Mouse (Mus musculus): ENCODE results near the gene Tbc1d2.

The Tbc1d2 gene

DNA sequence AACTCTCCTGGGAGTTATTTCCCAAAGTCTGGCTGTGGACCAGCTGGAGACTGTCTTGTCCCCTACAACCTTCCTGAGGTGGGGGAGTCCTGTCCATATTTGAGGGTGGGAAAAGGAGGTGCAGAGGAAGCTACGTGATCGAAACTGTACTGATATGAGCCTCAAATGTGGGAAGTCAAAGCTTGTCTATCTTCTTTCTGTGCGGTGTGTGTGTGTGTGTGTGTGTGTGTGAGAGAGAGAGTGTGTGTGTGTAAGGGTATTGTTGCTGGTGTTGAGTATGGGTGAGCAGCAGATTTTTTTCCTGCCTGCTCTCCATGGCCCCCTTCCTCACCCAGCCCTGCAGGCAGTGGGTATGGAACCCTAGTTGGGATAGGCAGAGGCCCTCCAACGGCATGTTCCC is 85.8 kb downstream of the Tbc1d2 start:
- TF ChIP-seq POU5F1 (IDR thresholded peaks at IDR 0.05; ENCODE audit: borderline replicate concordance, low read length) (no peak), CTCF (conservative IDR thresholded peaks at IDR 0.05; ENCODE audit: low read length) (no peak), NANOG (IDR thresholded peaks at IDR 0.05; ENCODE audit: borderline replicate concordance, low read length) (no peak)
- Histone ChIP-seq H3K4me3 (replicated peaks; ENCODE audit: low read length) (no peak overlapping the region), H3K4me1 (replicated peaks; ENCODE audit: low read depth, low read length) (peaks cover 15% of the 10 kb centered on the region), H3K27me3 (ENCODE audit: insufficient read depth, low read length) (no peaks in the 10 kb centered on the region), H3K36me3 (ENCODE audit: insufficient read depth, low read length) (no peaks in the 10 kb centered on the region), H3K9me3 (ENCODE audit: low read length) (no peaks in the 10 kb centered on the region)

GRCm38 (mm10) chr4:46563847-46564246 is 86.2 kb downstream of the Tbc1d2 start:
- Histone ChIP-seq H3K27me3 (ENCODE audit: insufficient read depth, low read length) (no peaks in the 10 kb centered on the region), H3K4me3 (replicated peaks; ENCODE audit: low read length) (no peak overlapping the region)

GRCm38 (mm10) chr4:46562841-46563240 is 87.2 kb downstream of the Tbc1d2 start:
- TF ChIP-seq NANOG (IDR thresholded peaks at IDR 0.05; ENCODE audit: borderline replicate concordance, low read length) (no peak), CTCF (conservative IDR thresholded peaks at IDR 0.05; ENCODE audit: low read length) (no peak), POU5F1 (IDR thresholded peaks at IDR 0.05; ENCODE audit: borderline replicate concordance, low read length) (no peak)
- H3K4me3 ChIP-seq (replicated peaks; ENCODE audit: low read length): 0 out of 2 replicates have a peak overlapping the region, but pooled peaks have one; percentile 17
- H3K27me3 ChIP-seq (ENCODE audit: insufficient read depth, low read length): no peaks in the 10 kb centered on the region
- H3K9me3 ChIP-seq (ENCODE audit: low read length): no peaks in the 10 kb centered on the region
- H3K36me3 ChIP-seq (ENCODE audit: insufficient read depth, low read length): no peaks in the 10 kb centered on the region
- peaks cover 8% of the 10 kb centered on the region for H3K4me1 ChIP-seq (replicated peaks; ENCODE audit: low read depth, low read length)

More at GRCm38 (mm10) chr4:46563847-46564246, 86.2 kb downstream of the Tbc1d2 start:
- peaks cover 15% of the 10 kb centered on the region for H3K4me1 ChIP-seq (replicated peaks; ENCODE audit: low read depth, low read length)
- H3K9me3 ChIP-seq (ENCODE audit: low read length): no peaks in the 10 kb centered on the region
- no peak for TF ChIP-seq POU5F1 (IDR thresholded peaks at IDR 0.05; ENCODE audit: borderline replicate concordance, low read length)
- TF ChIP-seq NANOG (IDR thresholded peaks at IDR 0.05; ENCODE audit: borderline replicate concordance, low read length): no peak
- TF ChIP-seq CTCF (conservative IDR thresholded peaks at IDR 0.05; ENCODE audit: low read length): no peak
- no peaks in the 10 kb centered on the region for H3K36me3 ChIP-seq (ENCODE audit: insufficient read depth, low read length)

- no peaks in the 10 kb centered on the region for H3K27me3 ChIP-seq (ENCODE audit: insufficient read depth, low read length)
- H3K4me3 ChIP-seq (replicated peaks; ENCODE audit: low read length): no peak overlapping the region
- H3K36me3 ChIP-seq (ENCODE audit: insufficient read depth, low read length): no peaks in the 10 kb centered on the region
- no peak for TF ChIP-seq POU5F1 (IDR thresholded peaks at IDR 0.05; ENCODE audit: borderline replicate concordance, low read length)
- TF ChIP-seq NANOG (IDR thresholded peaks at IDR 0.05; ENCODE audit: borderline replicate concordance, low read length): no peak
- no peak for TF ChIP-seq CTCF (conservative IDR thresholded peaks at IDR 0.05; ENCODE audit: low read length)
- H3K9me3 ChIP-seq (ENCODE audit: low read length): no peaks in the 10 kb centered on the region
- H3K4me1 ChIP-seq (replicated peaks; ENCODE audit: low read depth, low read length): peaks cover 8% of the 10 kb centered on the region
Observed at GRCm38 (mm10) chr4:46562037-46562436, 88.0 kb downstream of the Tbc1d2 start.

- Histone ChIP-seq H3K27me3 (ENCODE audit: insufficient read depth, low read length) (0 out of 2 replicates have a peak, but pooled peaks cover 6% of the 10 kb centered on the region), H3K4me1 (replicated peaks; ENCODE audit: low read depth, low read length) (peaks cover 9% of the 10 kb centered on the region), H3K9me3 (ENCODE audit: low read length) (no peaks in the 10 kb centered on the region), H3K4me3 (replicated peaks; ENCODE audit: low read length) (no peak overlapping the region), H3K36me3 (ENCODE audit: insufficient read depth, low read length) (no peaks in the 10 kb centered on the region)
- no peak for TF ChIP-seq NANOG (IDR thresholded peaks at IDR 0.05; ENCODE audit: borderline replicate concordance, low read length)
- TF ChIP-seq POU5F1 (IDR thresholded peaks at IDR 0.05; ENCODE audit: borderline replicate concordance, low read length): no peak
- no peak for TF ChIP-seq CTCF (conservative IDR thresholded peaks at IDR 0.05; ENCODE audit: low read length)
Observed at GRCm38 (mm10) chr4:46560069-46560705, 89.8 kb downstream of the Tbc1d2 start.

- Histone ChIP-seq H3K9me3 (ENCODE audit: low read length) (no peaks in the 10 kb centered on the region), H3K4me1 (replicated peaks; ENCODE audit: low read depth, low read length) (peaks cover 19% of the 10 kb centered on the region), H3K36me3 (ENCODE audit: insufficient read depth, low read length) (no peaks in the 10 kb centered on the region), H3K4me3 (replicated peaks; ENCODE audit: low read length) (no peak overlapping the region), H3K27me3 (ENCODE audit: insufficient read depth, low read length) (0 out of 2 replicates have a peak, but pooled peaks cover 6% of the 10 kb centered on the region)
- TF ChIP-seq POU5F1 (IDR thresholded peaks at IDR 0.05; ENCODE audit: borderline replicate concordance, low read length): no peak
- TF ChIP-seq CTCF (conservative IDR thresholded peaks at IDR 0.05; ENCODE audit: low read length): no peak
- no peak for TF ChIP-seq NANOG (IDR thresholded peaks at IDR 0.05; ENCODE audit: borderline replicate concordance, low read length)
Observed at GRCm38 (mm10) chr4:46558672-46559667, 91.0 kb downstream of the Tbc1d2 start.

- no peak overlapping the region for H3K4me3 ChIP-seq (replicated peaks; ENCODE audit: low read length)
- no peak for TF ChIP-seq POU5F1 (IDR thresholded peaks at IDR 0.05; ENCODE audit: borderline replicate concordance, low read length)
- TF ChIP-seq NANOG (IDR thresholded peaks at IDR 0.05; ENCODE audit: borderline replicate concordance, low read length): no peak
- TF ChIP-seq CTCF (conservative IDR thresholded peaks at IDR 0.05; ENCODE audit: low read length): no peak
Observed at GRCm38 (mm10) chr4:46556933-46557332, 93.1 kb downstream of the Tbc1d2 start.

GRCm38 (mm10) chr4:46555762-46556161 is 94.2 kb downstream of the Tbc1d2 start:
- no peak overlapping the region for H3K4me3 ChIP-seq (replicated peaks; ENCODE audit: low read length)
- TF ChIP-seq NANOG (IDR thresholded peaks at IDR 0.05; ENCODE audit: borderline replicate concordance, low read length): no peak
- TF ChIP-seq POU5F1 (IDR thresholded peaks at IDR 0.05; ENCODE audit: borderline replicate concordance, low read length): no peak
- no peak for TF ChIP-seq CTCF (conservative IDR thresholded peaks at IDR 0.05; ENCODE audit: low read length)
- peaks cover 19% of the 10 kb centered on the region for H3K4me1 ChIP-seq (replicated peaks; ENCODE audit: low read depth, low read length)
- H3K36me3 ChIP-seq (ENCODE audit: insufficient read depth, low read length): no peaks in the 10 kb centered on the region
- H3K27me3 ChIP-seq (ENCODE audit: insufficient read depth, low read length): 0 out of 2 replicates have a peak, but pooled peaks cover 6% of the 10 kb centered on the region
- H3K9me3 ChIP-seq (ENCODE audit: low read length): no peaks in the 10 kb centered on the region

More at GRCm38 (mm10) chr4:46556933-46557332, 93.1 kb downstream of the Tbc1d2 start:
- Histone ChIP-seq H3K9me3 (ENCODE audit: low read length) (no peaks in the 10 kb centered on the region), H3K27me3 (ENCODE audit: insufficient read depth, low read length) (0 out of 2 replicates have a peak, but pooled peaks cover 6% of the 10 kb centered on the region), H3K4me1 (replicated peaks; ENCODE audit: low read depth, low read length) (peaks cover 19% of the 10 kb centered on the region), H3K36me3 (ENCODE audit: insufficient read depth, low read length) (no peaks in the 10 kb centered on the region)
